Mouse (Mus musculus): ENCODE data around the gene Scn2a.

Scn2a gene

DNA sequence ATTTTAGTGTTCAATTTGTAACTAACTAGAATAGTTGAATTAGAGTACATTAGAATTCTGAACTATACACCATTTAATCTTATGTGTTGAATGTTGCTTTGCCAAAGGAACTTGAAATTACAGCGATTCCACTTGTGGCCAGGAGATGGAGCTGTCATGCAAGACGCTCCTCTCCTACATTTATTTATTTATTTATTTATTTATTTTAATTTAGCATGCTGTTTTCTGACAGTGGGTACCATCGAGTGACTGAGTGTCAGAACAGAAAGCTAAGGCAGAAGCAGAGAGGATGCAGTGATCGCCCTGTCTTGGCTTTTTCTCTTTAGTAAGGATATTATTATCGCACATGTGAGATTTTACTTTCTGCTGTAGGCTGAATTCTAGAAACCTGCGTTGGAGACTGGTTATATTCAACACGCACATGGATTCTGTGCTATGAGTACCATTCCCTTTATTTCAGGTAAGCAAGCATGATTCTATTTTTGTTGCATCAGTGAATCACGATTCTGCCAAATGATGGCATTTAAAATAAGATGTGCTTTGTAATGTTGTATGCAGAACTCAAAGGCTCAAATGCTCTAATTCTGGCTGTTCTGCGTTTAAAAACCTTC, at the start of gene Scn2a:
Scn2a (plus strand) TSS at position 216 of the 611 bp plus-strand sequence.
- no peak for DNase-seq (ENCODE audit: extremely low read depth, insufficient read length, low spot score)

DNA sequence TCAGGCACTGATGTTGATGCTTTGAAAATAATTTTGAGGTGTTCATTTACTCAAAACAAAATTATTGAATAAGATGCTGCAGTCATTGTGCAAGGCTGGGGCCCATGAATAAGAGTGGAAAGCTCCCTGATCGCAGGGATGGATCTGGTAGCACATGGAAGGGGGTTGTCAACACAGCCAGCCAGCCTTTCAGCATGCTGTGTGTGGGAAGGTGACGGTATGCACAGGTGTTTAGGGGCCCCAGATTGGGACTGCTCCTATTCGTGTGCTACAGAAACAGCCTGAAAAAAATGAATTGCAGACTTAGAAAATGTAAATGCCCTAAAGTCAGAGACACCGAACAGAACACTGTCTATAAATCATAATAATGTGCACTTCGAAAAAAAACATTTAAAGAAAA, 32.9 kb upstream of the Scn2a start:
- no peak for DNase-seq (ENCODE audit: extremely low read depth, insufficient read length, low spot score)

DNA sequence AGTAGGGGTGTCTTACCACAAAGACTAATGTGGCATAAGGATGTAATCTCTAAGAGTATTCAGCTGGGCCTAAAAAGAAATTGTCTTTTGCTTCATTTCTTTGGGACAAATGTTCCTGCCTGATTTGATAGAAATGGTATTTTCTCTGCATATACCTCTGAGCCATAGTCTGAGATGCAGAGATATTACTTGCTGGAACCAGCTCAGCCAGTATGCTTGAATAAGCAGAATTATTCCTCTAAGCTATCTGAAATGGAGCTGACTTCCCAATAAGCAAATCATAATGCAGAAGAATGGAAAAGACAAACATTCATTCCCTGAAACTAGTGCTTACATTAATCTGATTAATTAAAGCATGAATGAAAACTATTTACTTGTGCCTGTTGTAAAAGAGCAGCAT, 12.8 kb upstream of the Scn2a start:
- no peak for DNase-seq (ENCODE audit: extremely low read depth, insufficient read length, low spot score)

DNA sequence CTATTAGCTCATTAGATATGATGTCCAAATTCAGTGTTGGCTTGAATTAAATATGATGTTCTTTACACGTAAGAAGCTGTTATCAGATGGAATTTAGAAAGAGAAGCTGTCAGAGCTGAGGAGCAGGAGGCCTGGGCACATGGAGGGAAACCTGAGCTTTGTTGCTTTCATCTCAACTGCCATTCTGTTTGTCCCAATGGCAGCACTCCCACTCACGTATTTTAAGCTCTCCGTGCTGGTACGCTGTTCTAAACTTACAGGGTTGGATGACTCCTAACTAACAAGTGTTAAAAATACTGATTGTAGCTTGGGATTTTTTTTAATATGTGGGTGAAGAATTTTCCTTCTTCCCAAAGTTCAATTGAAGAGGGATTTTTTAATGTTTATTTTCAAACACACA, 8.7 kb upstream of the Scn2a start:
- DNase-seq (ENCODE audit: extremely low read depth, insufficient read length, low spot score) = no peak

DNA sequence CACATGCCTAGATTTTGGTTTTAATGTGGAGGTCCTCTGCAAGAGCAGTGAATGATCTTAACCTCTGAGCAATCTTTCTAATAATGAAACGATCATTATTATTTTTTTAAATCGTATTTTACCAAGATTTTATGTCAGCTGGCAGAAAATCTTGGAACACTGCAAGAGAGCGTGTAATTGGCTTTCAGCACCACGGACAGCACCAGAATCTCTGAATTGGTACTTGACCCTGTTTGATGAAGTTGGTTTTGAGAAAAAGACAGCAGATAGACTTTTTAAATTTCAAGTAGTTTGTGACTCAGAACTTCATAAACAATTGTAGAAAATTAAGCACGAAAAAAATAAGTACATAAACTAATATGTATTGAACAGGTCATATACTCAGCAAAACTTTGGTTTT, 790 bp upstream of the Scn2a start:
- DNase-seq (ENCODE audit: extremely low read depth, insufficient read length, low spot score) = no peak

DNA sequence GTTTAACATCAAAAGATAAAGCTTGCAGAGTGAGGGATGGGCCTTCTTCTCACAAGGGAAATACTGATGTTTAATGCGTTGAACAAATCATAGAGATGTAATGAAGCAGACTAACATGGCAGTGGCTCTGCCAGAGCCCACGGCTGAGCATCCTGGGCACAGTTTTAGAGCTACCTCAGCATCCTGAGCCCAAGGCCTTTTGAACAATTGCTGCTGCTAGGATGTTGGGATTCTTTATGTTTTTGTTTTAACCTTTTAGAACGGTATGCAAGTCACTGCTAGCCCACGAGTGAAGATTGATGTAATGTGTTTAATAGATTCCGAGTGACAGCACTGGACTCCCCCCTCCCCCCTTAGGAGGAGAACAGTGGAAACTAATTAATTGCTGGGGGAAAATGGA, 683 bp downstream of the Scn2a start:
- no peak for DNase-seq (ENCODE audit: extremely low read depth, insufficient read length, low spot score)

DNA sequence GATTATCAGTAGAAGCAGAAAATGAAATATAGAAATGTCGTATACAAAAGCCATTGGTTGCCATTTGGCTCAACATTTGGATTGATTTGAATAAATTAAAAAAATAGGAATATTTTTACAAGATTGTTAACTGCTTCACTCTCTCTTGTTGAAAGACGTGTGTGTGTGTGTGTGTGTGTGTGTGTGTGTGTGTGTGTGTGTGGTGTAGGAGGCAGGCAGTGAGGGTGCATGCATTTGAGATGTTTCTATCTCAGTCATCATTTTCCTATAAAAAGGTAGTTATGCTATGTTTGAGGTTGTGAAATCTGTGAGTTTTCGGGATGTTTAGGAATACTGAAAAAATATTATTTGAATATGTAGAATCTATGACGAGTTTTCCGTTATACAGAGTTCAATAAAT, 1.3 kb downstream of the Scn2a start:
- DNase-seq (ENCODE audit: extremely low read depth, insufficient read length, low spot score) = no peak

DNA sequence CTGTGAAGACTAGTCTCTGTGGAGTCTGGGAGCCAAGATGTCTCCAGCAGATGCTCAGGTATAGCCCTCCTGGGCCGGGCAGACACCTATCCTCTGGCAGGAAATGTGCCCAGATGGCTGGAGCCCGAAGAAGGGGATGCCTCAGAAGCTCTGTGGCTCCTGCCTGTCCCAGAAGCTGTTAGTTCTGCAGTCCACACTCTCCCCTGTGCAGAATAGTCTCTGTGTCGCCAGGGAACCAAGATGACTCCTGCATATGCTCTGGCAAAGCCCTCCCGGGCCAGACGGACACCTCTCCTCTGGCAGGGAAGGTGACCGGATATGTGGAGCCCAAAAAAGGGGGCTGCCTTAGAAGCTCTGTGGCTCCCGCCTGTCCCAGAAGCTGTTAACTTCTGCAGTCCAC, 32.1 kb downstream of the Scn2a start:
- DNase-seq (ENCODE audit: extremely low read depth, insufficient read length, low spot score) = no peak

DNA sequence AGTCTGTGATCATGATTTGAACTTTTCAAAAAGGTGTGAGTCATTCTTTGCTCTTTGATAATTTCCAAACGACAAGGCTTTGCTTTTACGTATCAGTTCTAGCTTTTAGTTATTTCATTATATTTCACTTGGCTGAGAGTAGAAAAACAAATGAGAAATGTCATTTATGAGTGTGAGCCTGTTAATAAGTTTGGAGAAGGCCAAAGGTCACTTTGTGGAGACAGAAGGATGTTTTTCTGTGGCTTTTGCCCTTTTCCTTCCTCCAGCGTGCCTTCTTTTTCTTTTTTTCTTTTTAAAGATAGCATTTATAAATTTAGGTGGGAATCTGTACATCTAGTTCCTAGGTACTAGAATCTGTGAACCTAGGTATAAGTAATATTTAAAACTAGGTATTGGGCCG, 36.5 kb downstream of the Scn2a start:
- no peak for DNase-seq (ENCODE audit: extremely low read depth, insufficient read length, low spot score)

DNA sequence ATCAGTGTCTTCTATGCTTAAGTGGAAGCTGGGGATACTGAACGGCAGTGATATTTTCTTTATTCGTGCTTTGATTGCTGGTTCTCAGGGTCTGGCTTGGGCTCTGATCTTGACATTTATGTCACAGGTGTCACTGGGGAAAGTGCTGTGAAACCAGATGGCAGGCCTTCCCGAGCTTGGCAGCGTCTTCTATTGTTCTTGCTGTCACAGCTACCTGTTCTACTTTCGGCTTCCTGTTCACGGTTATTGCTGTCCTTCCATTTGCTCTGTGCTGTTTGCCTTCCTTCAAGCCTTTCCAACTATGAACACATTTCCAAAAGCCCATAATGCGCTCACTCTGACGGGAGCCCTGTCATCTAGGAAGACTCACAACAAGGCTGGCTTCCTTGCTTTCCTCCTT, 37.9 kb downstream of the Scn2a start:
- DNase-seq (ENCODE audit: extremely low read depth, insufficient read length, low spot score) = no peak

DNA sequence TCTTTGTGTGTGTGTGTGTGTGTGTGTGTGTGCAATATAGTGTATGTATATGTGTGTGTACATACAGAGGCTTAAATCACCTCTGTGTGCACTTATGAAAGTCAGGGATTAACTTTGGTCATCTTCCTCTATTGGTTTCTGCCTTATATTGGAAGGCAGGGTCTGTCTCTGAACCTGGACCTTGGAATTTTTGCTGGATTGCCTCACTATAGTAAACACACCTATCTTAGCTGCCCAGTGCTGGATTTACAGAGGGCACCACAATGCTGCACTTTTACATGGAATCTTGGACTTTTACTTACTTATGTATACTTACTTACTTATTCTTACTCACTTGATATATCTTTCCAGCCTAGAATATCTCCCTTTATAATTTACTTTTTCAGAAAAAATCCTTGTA, 43.3 kb downstream of the Scn2a start:
- no peak for DNase-seq (ENCODE audit: extremely low read depth, insufficient read length, low spot score)

DNA sequence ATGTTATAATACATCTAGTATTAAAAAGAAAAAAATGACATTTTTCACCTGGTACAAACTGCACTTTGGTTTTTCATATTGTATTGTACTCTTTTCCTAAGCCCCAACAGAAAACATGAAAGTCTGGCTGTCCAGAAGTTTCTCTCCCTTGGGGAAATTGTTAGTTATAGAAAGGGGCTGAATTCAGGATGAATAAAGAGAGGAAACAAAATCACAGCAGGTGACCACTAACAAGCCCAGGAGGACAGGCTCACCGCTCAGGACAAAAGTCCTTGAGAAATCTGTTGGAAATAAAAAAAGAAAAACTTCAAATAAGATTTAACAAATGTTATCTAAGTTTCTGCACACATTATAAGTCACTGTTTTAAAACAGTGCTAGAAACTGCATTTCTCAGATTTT, 43.9 kb downstream of the Scn2a start:
- no peak for DNase-seq (ENCODE audit: extremely low read depth, insufficient read length, low spot score)

DNA sequence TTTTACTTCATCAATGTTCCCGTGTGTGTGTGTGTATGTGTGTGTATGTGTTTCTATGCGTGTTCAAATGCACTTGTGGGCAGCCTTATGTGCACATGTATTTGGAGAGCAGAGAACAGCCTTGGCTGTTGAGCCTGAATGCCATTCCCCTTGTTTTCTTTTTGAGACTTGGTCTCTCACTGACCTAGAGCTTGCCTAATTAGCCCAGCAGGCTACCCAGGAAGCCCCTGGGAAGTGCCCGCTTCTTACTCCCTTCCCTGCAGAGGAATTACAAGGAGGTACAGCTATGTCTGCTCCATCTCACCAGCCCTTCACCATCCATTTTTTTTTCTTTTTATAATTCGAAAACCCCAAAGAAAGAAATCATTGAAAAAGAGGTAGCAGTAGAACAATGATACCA, 44.6 kb downstream of the Scn2a start:
- DNase-seq (ENCODE audit: extremely low read depth, insufficient read length, low spot score) = no peak

DNA sequence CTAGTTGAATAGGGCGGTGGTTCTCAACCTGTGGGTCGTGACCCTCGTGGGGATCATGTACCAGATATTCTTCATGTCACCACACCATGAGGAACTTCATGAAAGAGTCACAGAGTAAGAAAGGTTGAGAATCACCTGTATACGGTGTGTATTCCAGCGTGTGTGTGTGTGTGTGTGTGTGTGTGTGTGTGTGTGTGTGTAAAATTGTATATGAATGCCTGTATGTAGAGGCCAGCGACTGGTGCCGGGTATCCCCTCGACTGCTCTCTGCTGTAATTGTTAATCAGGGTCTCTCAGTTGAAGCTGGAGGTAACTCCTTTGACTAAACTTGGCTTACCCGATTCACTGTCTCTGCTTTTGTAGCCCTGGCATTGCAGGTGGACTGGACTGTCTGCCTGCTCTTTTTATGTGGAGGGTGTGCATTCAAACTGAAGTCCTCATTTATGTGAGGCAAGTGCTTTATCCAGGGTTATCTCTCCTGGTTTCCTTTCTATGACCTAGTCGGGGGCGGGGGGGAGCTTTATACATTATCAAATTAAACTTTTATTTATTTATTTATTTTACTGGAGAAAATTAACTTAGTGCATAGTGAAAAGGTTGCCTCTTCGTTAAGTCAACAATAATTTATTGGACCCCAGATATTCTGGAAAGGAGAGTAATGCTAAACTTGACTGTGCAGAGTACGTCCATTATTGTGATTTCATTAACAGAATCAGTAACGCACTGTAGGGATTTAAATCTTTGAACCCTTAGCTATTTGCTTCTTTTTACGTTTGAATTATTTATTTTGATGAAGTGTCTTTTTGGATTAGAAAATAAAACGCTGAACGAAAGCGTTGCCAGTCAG, 47.2 kb downstream of the Scn2a start:
- DNase-seq (ENCODE audit: extremely low read depth, insufficient read length, low spot score) = no peak

DNA sequence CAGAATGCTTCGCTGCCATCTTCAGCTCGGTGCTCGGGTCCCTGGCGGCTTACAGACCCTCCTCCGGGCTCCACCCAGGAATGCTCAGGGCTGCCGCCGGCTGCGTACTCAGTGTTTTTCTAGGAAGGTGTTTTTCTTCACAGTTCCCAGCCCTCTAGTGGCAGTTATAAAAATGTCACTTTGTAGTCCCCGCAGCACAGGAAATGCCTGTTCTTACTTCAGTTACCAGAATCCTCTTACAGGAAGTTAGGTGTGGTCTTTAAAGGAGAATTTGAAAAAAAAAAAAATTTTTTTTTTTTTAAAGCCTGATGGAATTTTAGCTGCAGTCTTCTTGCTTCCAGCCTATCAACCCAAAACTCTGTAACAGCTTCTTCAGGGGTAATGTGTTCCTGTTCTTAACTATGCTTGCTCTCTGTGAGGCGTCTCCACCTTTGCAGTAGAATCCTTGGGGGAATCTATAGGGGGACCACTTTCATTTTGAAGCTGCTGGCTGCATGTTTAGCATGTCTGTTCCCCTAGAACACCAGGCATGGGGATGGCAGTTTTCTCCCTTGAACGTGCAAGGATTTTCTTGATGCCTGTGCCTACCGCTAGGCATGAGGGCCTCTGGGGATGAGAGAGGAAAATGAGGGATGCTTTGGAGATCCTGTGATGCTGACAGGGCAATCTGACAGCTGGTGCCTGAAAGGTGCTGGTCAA, 48.0 kb downstream of the Scn2a start:
- DNase-seq (ENCODE audit: extremely low read depth, insufficient read length, low spot score) = peak; percentile 74

DNA sequence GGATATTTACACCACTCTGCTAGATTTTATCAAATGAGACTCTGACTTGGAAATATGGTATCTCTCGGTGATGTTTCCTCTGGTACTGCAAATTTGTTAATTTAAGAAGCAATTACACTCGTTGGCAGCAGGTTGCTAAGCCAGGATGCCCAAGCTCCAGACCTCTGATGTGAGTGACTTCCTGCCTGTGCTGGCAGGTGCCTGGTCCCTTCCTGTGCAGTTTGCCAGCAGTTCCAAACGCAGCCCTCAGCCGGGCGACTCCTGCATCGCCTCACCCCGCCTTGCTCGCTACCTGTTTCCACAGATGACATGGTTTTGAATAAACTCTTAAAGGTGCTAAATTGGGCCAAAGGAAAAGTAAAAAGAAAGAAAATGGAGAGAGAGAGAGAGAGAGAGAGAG, 49.0 kb downstream of the Scn2a start:
- DNase-seq (ENCODE audit: extremely low read depth, insufficient read length, low spot score) = peak; percentile 9

DNA sequence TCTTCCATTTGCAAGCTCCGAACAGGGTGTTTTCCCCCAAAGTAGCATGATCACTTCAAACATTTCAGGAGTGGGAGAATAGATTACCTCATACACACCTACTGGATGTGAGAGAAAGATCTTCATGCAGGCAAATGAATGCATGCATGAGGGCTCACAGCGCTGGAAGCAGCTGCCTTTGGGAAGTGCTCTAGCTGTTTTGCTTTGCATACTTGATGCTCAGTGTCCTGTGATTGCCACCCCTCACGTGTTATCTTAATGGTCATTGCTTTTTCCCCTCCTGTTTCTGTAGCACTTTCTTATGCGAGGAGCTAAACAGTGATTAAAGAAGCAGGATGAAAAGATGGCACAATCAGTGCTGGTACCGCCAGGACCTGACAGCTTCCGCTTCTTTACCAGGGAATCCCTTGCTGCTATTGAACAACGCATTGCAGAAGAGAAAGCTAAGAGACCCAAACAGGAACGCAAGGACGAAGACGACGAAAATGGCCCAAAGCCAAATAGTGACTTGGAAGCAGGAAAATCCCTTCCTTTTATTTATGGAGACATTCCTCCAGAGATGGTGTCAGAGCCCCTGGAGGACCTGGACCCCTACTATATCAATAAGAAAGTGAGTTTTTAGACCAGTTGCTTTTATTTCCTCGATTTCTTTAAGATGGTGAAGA, 49.7 kb downstream of the Scn2a start:
- DNase-seq (ENCODE audit: extremely low read depth, insufficient read length, low spot score) = no peak

DNA sequence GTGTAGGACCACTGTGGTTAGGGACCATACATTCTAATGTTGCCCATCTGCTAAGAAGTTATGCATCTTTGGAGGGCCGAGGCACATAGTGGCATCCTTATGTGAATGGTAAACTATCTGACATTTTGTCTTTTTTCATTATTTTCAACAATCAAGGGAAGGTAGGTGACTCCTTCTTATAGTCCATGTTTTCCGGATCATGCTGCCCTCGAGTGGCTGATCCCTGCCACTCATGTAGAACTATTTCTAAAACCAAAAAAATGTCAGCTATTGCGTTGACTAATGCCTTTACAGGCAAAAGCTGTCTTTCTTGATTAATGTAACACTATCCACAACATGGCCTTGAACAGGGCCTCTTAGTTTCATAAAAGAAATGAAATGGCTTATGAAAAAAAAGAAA, 59.0 kb downstream of the Scn2a start:
- no peak for DNase-seq (ENCODE audit: extremely low read depth, insufficient read length, low spot score)

DNA sequence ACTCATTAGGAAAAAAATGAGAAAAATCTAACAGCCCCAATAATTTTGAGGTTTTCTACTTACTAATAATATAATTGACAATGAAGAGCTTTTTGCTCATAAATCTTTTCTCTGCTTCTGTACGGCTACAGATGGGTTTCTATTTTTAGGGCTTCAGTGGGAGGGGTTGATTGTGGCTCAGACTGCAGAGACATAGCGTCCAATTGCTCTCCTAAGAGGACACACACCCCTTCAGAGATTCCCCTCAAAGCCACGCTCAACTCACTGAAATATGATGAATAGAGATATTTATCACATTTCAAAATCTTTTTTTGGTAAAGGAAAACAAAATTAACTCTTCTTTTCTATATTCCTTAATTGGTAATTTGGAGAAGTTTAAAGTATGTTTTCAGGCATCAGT, 64.6 kb downstream of the Scn2a start:
- no peak for DNase-seq (ENCODE audit: extremely low read depth, insufficient read length, low spot score)

DNA sequence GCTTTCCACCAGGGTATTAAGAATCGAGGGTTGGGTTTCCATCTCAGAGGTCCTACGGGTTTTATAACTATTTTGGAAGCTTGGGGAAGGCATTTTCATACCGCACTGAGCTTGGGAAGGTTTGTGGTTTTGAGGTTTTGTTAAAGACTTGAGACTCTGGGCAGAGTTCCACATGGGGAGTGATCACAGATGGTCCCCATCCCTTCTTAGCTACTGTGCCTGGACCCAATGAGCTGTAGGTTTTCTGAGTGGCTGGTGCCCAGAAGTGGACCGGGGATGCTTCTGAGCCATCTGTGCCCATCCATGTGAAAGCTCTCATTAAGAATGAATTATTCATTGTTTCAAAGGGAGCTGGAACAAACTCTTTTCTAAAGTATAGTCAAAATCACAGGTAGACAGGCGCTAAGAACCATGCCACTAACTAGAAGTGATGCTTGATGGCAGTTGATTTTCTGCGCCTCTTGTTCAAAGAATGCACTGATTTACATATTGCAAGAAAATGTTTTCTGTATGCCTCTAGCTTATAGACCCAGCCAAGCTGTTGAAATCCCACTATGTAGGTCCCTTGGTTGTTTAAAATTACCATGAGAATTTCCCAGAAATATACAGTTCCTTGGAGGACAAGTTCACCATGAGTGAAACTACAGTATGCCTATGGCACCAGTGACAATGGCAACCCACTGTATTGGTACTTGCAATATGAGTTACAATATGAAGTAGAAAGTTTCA, 70.0 kb downstream of the Scn2a start:
- DNase-seq (ENCODE audit: extremely low read depth, insufficient read length, low spot score) = no peak

DNA sequence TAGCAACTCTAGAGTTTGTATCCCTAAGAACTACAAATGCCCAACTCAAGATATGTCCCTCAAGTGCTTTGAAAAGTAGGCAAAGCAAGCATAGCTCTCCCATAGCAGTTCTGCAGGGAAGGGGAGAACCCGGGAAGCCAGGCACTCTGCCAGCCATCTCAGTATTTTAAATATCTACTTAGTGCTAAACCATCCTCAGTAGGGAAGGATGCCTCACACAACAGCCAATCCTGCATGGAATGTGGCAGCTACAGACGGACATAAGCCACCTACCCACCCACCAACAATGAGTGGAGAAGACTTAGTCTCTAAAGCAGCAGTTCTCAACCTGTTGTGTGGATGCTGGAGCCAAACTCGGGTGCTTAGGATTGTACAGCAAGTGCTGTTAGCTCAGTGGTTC, 73.9 kb downstream of the Scn2a start:
- DNase-seq (ENCODE audit: extremely low read depth, insufficient read length, low spot score) = no peak
